Mouse (Mus musculus) MEL (cell line): ENCODE measurements around the gene Tfap2d. TPM values are rescaled to one million over a fixed set of nuclear protein-coding genes. Genes with fewer than 3 reads are reported as not detected.

Experiments used
- DNase-seq: peaks from one replicate; pipeline ENCODE4 v3.0.0; 2011; ENCODE audit warnings: low read depth, low spot score
- H3K27ac ChIP-seq: 2 replicates; pipeline ENCODE4 v1.5.1; 2012; ENCODE audit warnings: low read depth, mild to moderate bottlenecking, control low read depth, low read length, moderate library complexity; ENCODE audit not compliant: control insufficient read depth
- H3K27me3 ChIP-seq, 2 experiments: fragments of 150-350 bp in 1 of 2; sonication (generic) in 1 of 2; 2 replicates each; pipeline ENCODE4 v1.6.1; 2012; ENCODE audit warnings: low read length in 2 of 2, mild to moderate bottlenecking in 2 of 2, improper control_type of control experiment in 1 of 2, moderate library complexity in 1 of 2; ENCODE audit not compliant: insufficient read depth in 2 of 2, control insufficient read depth in 1 of 2
- H3K36me3 ChIP-seq, 2 experiments: 2 replicates each; pipeline ENCODE4 v1.6.1; 2012 to 2014; ENCODE audit warnings: low read length in 2 of 2, improper control_type of control experiment in 1 of 2, inconsistent platforms in 1 of 2, mild to moderate bottlenecking in 1 of 2; ENCODE audit not compliant: insufficient read depth in 2 of 2, control insufficient read depth in 1 of 2
- H3K4me1 ChIP-seq, 2 experiments: fragments of 150-350 bp in 1 of 2; sonication (generic) in 1 of 2; 2 replicates each; pipeline ENCODE4 v1.6.1; 2012; ENCODE audit warnings: low read length in 2 of 2, improper control_type of control experiment in 1 of 2, mild to moderate bottlenecking in 1 of 2; ENCODE audit not compliant: insufficient read depth in 2 of 2, control insufficient read depth in 1 of 2
- H3K4me3 ChIP-seq, 2 experiments: fragments of 150-350 bp in 1 of 2; sonication (generic) in 1 of 2; 2 replicates each; pipeline ENCODE4 v1.5.1; 2012; ENCODE audit warnings: low read depth in 2 of 2, low read length in 2 of 2, mild to moderate bottlenecking in 2 of 2, moderate library complexity in 2 of 2, control low read depth in 1 of 2, improper control_type of control experiment in 1 of 2; ENCODE audit not compliant: control insufficient read depth in 1 of 2, insufficient read depth in 1 of 2
- H3K79me2 ChIP-seq: 2 replicates; pipeline ENCODE4 v1.6.1; 2012; ENCODE audit warnings: mild to moderate bottlenecking, low read length, moderate library complexity; ENCODE audit not compliant: control insufficient read depth, poor library complexity, insufficient read depth
- H3K9ac ChIP-seq: 2 replicates; pipeline ENCODE4 v1.6.1; 2012; ENCODE audit warnings: low read depth, mild to moderate bottlenecking, control low read depth, low read length, moderate library complexity; ENCODE audit not compliant: control insufficient read depth, poor library complexity, severe bottlenecking
- H3K9me3 ChIP-seq: fragments of 150-350 bp; sonication (generic); replicated peaks from 2 replicates; pipeline ENCODE4 v1.6.1; 2012; ENCODE audit warnings: mild to moderate bottlenecking, low read length, improper control_type of control experiment, moderate library complexity; ENCODE audit not compliant: insufficient read depth
- BHLHE40 ChIP-seq: IDR thresholded peaks from 2 replicates; pipeline ENCODE4 v1.6.1; 2012; ENCODE audit warnings: low read depth, mild to moderate bottlenecking, inconsistent platforms, low read length, improper control_type of control experiment, borderline replicate concordance
- CHD1 ChIP-seq: IDR thresholded peaks from 2 replicates; pipeline ENCODE4 v1.6.1; 2012; ENCODE audit warnings: low read depth, mild to moderate bottlenecking, inconsistent platforms, low read length, improper control_type of control experiment
- ELF1 ChIP-seq: IDR thresholded peaks from 2 replicates; pipeline ENCODE4 v1.6.1; 2014; ENCODE audit warnings: low read depth, mild to moderate bottlenecking, inconsistent platforms, low read length, improper control_type of control experiment, moderate library complexity
- EP300 ChIP-seq, 2 experiments: IDR thresholded peaks; 2 replicates each; pipeline ENCODE4 v1.6.1; 2011; ENCODE audit warnings: improper control_type of control experiment in 2 of 2, low read length in 2 of 2, low read depth in 1 of 2, mild to moderate bottlenecking in 1 of 2
- ETS1 ChIP-seq: IDR thresholded peaks from 2 replicates; pipeline ENCODE4 v1.6.1; 2012; ENCODE audit warnings: low read depth, mild to moderate bottlenecking, inconsistent platforms, low read length, improper control_type of control experiment, moderate library complexity
- GABPA ChIP-seq: IDR thresholded peaks from 2 replicates; pipeline ENCODE4 v1.6.1; 2012; ENCODE audit warnings: low read depth, mild to moderate bottlenecking, inconsistent platforms, low read length, improper control_type of control experiment, moderate library complexity
- GATA1 ChIP-seq: IDR thresholded peaks from 2 replicates; pipeline ENCODE4 v1.6.1; 2011; ENCODE audit warnings: low read depth, low read length, improper control_type of control experiment
- HCFC1 ChIP-seq: IDR thresholded peaks from 2 replicates; pipeline ENCODE4 v1.6.1; 2012; ENCODE audit warnings: low read depth, mild to moderate bottlenecking, inconsistent platforms, low read length, improper control_type of control experiment, moderate library complexity
- MAFK ChIP-seq: IDR thresholded peaks from 2 replicates; pipeline ENCODE4 v1.6.1; 2011; ENCODE audit warnings: low read depth, mild to moderate bottlenecking, low read length, improper control_type of control experiment, borderline replicate concordance
- MAX ChIP-seq: IDR thresholded peaks from 2 replicates; pipeline ENCODE4 v1.6.1; 2011; ENCODE audit warnings: low read length, improper control_type of control experiment
- MAZ ChIP-seq: IDR thresholded peaks from 2 replicates; pipeline ENCODE4 v1.6.1; 2012; ENCODE audit warnings: low read depth, mild to moderate bottlenecking, inconsistent platforms, low read length, improper control_type of control experiment
- MXI1 ChIP-seq: IDR thresholded peaks from 2 replicates; pipeline ENCODE4 v1.6.1; 2011; ENCODE audit warnings: mild to moderate bottlenecking, low read depth, low read length, improper control_type of control experiment
- MYB ChIP-seq: IDR thresholded peaks from 2 replicates; pipeline ENCODE4 v1.6.1; 2011; ENCODE audit warnings: mild to moderate bottlenecking, low read depth, low read length, improper control_type of control experiment
- MYC ChIP-seq: IDR thresholded peaks from 2 replicates; pipeline ENCODE4 v1.6.1; 2011; ENCODE audit warnings: low read depth, mild to moderate bottlenecking, low read length, improper control_type of control experiment, moderate library complexity
- NELFE ChIP-seq: IDR thresholded peaks from 2 replicates; pipeline ENCODE4 v1.6.1; 2011; ENCODE audit warnings: low read depth, low read length, improper control_type of control experiment
- POLR2A ChIP-seq, 2 experiments: IDR thresholded peaks; 2 replicates each; pipeline ENCODE4 v1.6.1; 2011 to 2012; ENCODE audit warnings: low read length in 2 of 2, mild to moderate bottlenecking in 2 of 2, control low read depth in 1 of 2, improper control_type of control experiment in 1 of 2, low read depth in 1 of 2, moderate library complexity in 1 of 2; ENCODE audit not compliant: control insufficient read depth in 1 of 2, insufficient read depth in 1 of 2, poor library complexity in 1 of 2
- RCOR1 ChIP-seq: IDR thresholded peaks from 2 replicates; pipeline ENCODE4 v1.6.1; 2012; ENCODE audit warnings: low read depth, mild to moderate bottlenecking, inconsistent platforms, low read length, improper control_type of control experiment
- SIN3A ChIP-seq: IDR thresholded peaks from 2 replicates; pipeline ENCODE4 v1.6.1; 2012; ENCODE audit warnings: low read length, improper control_type of control experiment, inconsistent platforms
- TAL1 ChIP-seq: IDR thresholded peaks from 2 replicates; pipeline ENCODE4 v1.6.1; 2012; ENCODE audit warnings: mild to moderate bottlenecking, inconsistent platforms, low read length, moderate library complexity, mixed read lengths
- TBP ChIP-seq: IDR thresholded peaks from 2 replicates; pipeline ENCODE4 v1.8.0; 2011; ENCODE audit warnings: low read depth, low read length, improper control_type of control experiment
- USF1 ChIP-seq: IDR thresholded peaks from 2 replicates; pipeline ENCODE4 v1.6.1; 2014; ENCODE audit warnings: low read depth, mild to moderate bottlenecking, inconsistent platforms, low read length, improper control_type of control experiment, moderate library complexity
- ZKSCAN1 ChIP-seq: IDR thresholded peaks from 2 replicates; pipeline ENCODE4 v1.6.1; 2012; ENCODE audit warnings: low read depth, mild to moderate bottlenecking, inconsistent platforms, low read length, improper control_type of control experiment, moderate library complexity
- polyA plus RNA-seq, 2 experiments: library from polyadenylated mRNA; stranded (reverse) in 1 of 2; unstranded in 1 of 2; fragments of >175 nt in 1 of 2; fragments of >200 nt in 1 of 2; gene quantifications; 2 replicates each; pipeline versions ENCODE4 v1.2.1 to v1.2.4; 2012; ENCODE audit warnings: low replicate concordance in 2 of 2, low read depth in 1 of 2; ENCODE audit not compliant: insufficient read length in 2 of 2, insufficient read depth in 1 of 2, missing spikeins in 1 of 2
- total RNA-seq: library from RNA; depleted of rRNA; stranded (reverse); fragments of 300-350 nt; gene quantifications from 2 replicates; pipeline ENCODE4 v1.2.3, GENCODE M21; 2012

The Tfap2d gene
- total and polyA plus RNA-seq, 3 experiments, result not detected

GRCm38 (mm10) chr1:19209776-19210175, 107.0 kb downstream of the Tfap2d start:
- Histone ChIP-seq H3K36me3 (no peaks in the 10 kb centered on the region), H3K4me1 (no peaks in the 10 kb centered on the region), H3K9me3 (no peaks in the 10 kb centered on the region), H3K9ac (no peak overlapping the region), H3K79me2 (no peaks in the 10 kb centered on the region), H3K4me3 (no peak overlapping the region), H3K27me3 (no peaks in the 10 kb centered on the region), H3K27ac (no peak overlapping the region)
- no peak for TF ChIP-seq ETS1
- TF ChIP-seq HCFC1, result no peak
- TF ChIP-seq POLR2A (IDR thresholded peaks at IDR 0.05; ENCODE audit: control insufficient read depth in 1 of 2, insufficient read depth in 1 of 2, low read depth in 1 of 2, low read length in 2 of 2, poor library complexity in 1 of 2), result no peak
- TF ChIP-seq MYB, result no peak
- TF ChIP-seq ELF1, result no peak
- TF ChIP-seq TAL1, result no peak
- no peak for TF ChIP-seq BHLHE40
- no peak for TF ChIP-seq MAZ
- TF ChIP-seq TBP, result no peak
- no peak for TF ChIP-seq RCOR1
- TF ChIP-seq MXI1, result no peak
- TF ChIP-seq ZKSCAN1, result no peak
- no peak for DNase-seq

DNA sequence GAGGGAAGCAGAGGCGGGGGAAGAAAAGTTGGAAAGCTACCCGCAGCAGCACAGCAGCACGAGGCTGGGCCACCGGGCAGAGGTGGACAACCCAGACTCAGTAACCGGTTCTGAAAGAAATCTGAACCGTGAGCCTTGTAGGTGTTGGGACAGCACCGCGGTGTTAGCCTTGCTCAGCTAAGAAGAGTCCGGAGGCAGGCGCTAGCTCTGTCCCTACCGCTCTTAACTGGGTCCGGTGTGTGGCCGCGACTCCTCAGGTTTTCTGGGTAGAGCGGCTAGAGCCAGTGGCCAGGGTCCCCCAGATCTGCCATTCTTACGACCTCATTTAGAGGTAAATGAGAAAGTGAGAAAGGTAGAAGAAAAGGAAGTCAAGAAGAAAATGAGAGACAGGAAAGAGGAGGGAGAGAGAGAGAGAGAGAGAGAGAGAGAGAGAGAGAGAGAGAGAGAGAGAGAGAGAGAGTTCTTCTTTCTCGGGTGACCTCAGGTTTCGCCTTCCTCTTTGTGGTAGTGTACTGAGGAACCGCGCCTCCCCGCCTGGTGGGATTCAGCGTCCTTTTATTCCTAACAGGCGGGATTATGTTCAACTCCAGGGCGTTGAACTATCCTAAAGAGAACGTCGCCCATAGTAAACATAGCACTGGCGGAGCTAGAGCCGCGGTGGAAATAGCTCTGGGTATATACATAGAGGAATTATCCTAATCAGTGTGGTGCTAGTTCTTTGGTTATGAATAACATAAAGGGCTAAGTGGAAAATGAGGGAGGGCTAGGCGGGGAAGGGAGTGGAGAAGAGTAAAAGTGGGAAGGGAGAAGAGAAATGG, 107.6 kb downstream of the Tfap2d start:
- Histone ChIP-seq H3K79me2 (no peaks in the 10 kb centered on the region), H3K36me3 (no peaks in the 10 kb centered on the region), H3K27me3 (no peaks in the 10 kb centered on the region), H3K27ac (no peak overlapping the region), H3K9ac (no peak overlapping the region), H3K4me1 (no peaks in the 10 kb centered on the region), H3K4me3 (no peak overlapping the region), H3K9me3 (no peaks in the 10 kb centered on the region)
- DNase-seq, result no peak
- TF ChIP-seq HCFC1 (no peak), CHD1 (no peak), USF1 (no peak)
- TF ChIP-seq, all 39 proteins: peak for 0

- DNase-seq, result no peak
- TF ChIP-seq MYC, result no peak
- TF ChIP-seq MAFK, result no peak
- TF ChIP-seq GATA1, result no peak
- TF ChIP-seq GABPA, result no peak
- no peak for TF ChIP-seq EP300 (IDR thresholded peaks at IDR 0.05; ENCODE audit: low read depth in 1 of 2, low read length in 2 of 2)
- no peak for TF ChIP-seq POLR2A (IDR thresholded peaks at IDR 0.05; ENCODE audit: control insufficient read depth in 1 of 2, insufficient read depth in 1 of 2, low read depth in 1 of 2, low read length in 2 of 2, poor library complexity in 1 of 2)
- TF ChIP-seq MAX, result no peak
- no peak for TF ChIP-seq NELFE
- TF ChIP-seq ELF1, result no peak
- TF ChIP-seq BHLHE40, result no peak
- no peak for TF ChIP-seq SIN3A
- TF ChIP-seq MYB, result no peak
- TF ChIP-seq TBP, result no peak
- TF ChIP-seq USF1, result no peak
- Histone ChIP-seq H3K79me2 (no peaks in the 10 kb centered on the region), H3K36me3 (no peaks in the 10 kb centered on the region), H3K27ac (no peak overlapping the region), H3K9ac (no peak overlapping the region), H3K4me3 (no peak overlapping the region), H3K27me3 (no peaks in the 10 kb centered on the region), H3K4me1 (no peaks in the 10 kb centered on the region), H3K9me3 (no peaks in the 10 kb centered on the region)
These were observed 108.2 kb downstream of the Tfap2d start for GRCm38 (mm10) chr1:19211033-19211405.
